Comparison of ENCODE assay signal across 8 mouse cellular contexts in the genomic region with DNA sequence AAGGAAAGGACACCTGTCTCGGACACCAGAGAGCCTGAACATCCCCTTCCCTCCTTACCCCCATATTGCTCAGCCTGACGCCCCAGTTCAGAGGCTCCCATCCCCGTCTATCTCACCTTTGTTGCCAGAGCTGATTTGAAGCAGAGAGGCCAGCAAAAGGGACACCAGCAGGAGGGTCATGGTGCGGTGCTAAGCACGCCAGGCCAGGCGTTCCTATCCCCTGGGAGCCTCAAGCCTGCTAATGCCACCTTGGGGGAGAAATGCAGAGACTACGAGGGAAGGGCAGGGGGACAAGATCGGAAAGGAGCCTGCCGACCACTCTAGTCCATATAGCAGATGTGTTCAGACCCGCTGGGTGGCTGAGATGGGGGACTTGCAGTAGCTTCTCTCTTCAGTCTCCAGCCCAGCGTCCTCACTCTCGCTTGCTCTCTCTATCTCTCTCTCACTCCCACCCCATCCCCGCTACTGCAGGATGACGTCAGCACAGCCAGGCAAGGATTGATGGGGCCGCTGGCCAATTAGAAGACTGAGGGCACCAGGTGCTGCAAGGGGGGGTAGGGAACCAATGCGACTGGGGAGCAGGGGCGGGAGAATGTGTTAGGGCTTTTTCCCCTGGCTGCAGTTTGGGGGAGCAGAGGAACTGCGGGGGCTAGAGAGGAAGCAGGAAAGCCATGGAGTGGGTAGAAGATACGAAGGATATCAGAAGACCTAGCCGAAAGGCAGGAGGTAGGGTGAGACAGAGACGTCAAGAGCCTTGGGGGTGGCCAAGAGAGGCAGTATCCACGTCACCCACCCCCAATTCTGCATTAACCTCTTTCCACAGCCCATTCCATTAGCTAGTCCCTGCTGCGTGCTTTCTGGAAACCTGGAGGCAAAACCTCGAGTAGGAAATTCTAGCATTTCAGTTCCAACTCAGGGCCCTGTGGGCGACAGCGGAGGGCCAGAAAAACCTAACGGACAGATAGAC. TPM values are rescaled to one million over a fixed set of nuclear protein-coding genes. Genes with fewer than 3 reads are reported as not detected.
DNase-seq lines count a peak whose midpoint lies in the region; ATAC-seq and TF ChIP-seq lines count a peak whose summit lies in the region.

A gene (minus strand): TSS at position 490 of the 967 bp plus-strand sequence.

- in situ Hi-C loops in CH12.LX (cut with MboI; ENCODE audit: low pct_ligation_motif_present, low pct_unique_long_range_greater_than_20kb, low sequenced_read_pairs), result no loop called here

- no peak within 1 kb of the TSS; the same call in 1 of the 2 replicates for H3K9ac ChIP-seq in CH12.LX (ENCODE audit: insufficient read depth, low read depth)
- peak within 1 kb of the TSS; percentile 18; the same call in 1 of the 2 replicates for H3K9ac ChIP-seq in heart, postnatal 0 days (replicated peaks; ENCODE audit: low read depth, low read length)
- peak within 1 kb of the TSS; percentile 56 for H3K9ac ChIP-seq in liver, embryonic 14.5 days (replicated peaks)
- peak within 1 kb of the TSS; percentile 70 for H3K9ac ChIP-seq in neural tube, embryonic 12.5 days
- H3K9ac ChIP-seq in stomach, postnatal 0 days (ENCODE audit: low read length), result peak within 1 kb of the TSS; percentile 41

- H3K36me3 ChIP-seq in CH12.LX (replicated peaks in 1 of 2; ENCODE audit: control insufficient read depth in 1 of 2, insufficient read depth in 1 of 2, low read length in 1 of 2), result no peaks in the 10 kb centered on the region
- H3K36me3 ChIP-seq in forebrain, embryonic 10.5 days (replicated peaks), result no peaks in the 10 kb centered on the region
- no peaks in the 10 kb centered on the region for H3K36me3 ChIP-seq in heart, postnatal 0 days (replicated peaks; ENCODE audit: control insufficient read depth, insufficient read depth, low read length)
- no peaks in the 10 kb centered on the region for H3K36me3 ChIP-seq in liver, embryonic 14.5 days (replicated peaks; ENCODE audit: control insufficient read depth, insufficient read depth, low read depth)
- peaks cover 4% of the 10 kb centered on the region; the same call in 1 of the 2 replicates for H3K36me3 ChIP-seq in neural tube, embryonic 12.5 days
- no peaks in the 10 kb centered on the region for H3K36me3 ChIP-seq in stomach, postnatal 0 days (ENCODE audit: control insufficient read depth, insufficient read depth, low read length)

- 0 out of 4 replicates have a peak, but pooled peaks cover 0 to 2% of the 10 kb centered on the region in 2 experiments for H3K4me1 ChIP-seq in CH12.LX (ENCODE audit: control insufficient read depth in 1 of 2, insufficient read depth in 2 of 2)
- peaks cover 25% of the 10 kb centered on the region for H3K4me1 ChIP-seq in forebrain, embryonic 10.5 days
- H3K4me1 ChIP-seq in heart, postnatal 0 days (ENCODE audit: control insufficient read depth, insufficient read depth), result peaks cover 13% of the 10 kb centered on the region; the same call in 1 of the 2 replicates
- H3K4me1 ChIP-seq in liver, embryonic 14.5 days (replicated peaks; ENCODE audit: control insufficient read depth in 2 of 2, insufficient read depth in 2 of 2, low read length in 1 of 2), result peaks cover 0 to 13% of the 10 kb centered on the region in 2 experiments; a peak in 3 of 4 replicates
- H3K4me1 ChIP-seq in neural tube, embryonic 12.5 days, result peaks cover 15% of the 10 kb centered on the region; the same call in 1 of the 2 replicates
- H3K4me1 ChIP-seq in stomach, postnatal 0 days (replicated peaks; ENCODE audit: control insufficient read depth, insufficient read depth), result no peaks in the 10 kb centered on the region

- no peak for DNase-seq in CH12.LX (ENCODE audit: extremely low read depth)
- peak; percentile 64 for DNase-seq in c-Kit-positive CD71-negative TER-119-negative erythroid progenitor cells, embryonic 14.5 days (ENCODE audit: low read depth)
- DNase-seq in forebrain, embryonic 10.5 days (ENCODE audit: extremely low spot score, low spot score), result peak; percentile 88
- DNase-seq in heart, postnatal 0 days (ENCODE audit: low spot score), result peak; percentile 52
- peak; percentile 77 to 88 for DNase-seq in kidney, postnatal 25 days
- peak; percentile 75 to 79 (median 78) for DNase-seq in liver, embryonic 14.5 days (ENCODE audit: low read depth in 3 of 3, low spot score in 3 of 3)
- DNase-seq in stomach, postnatal 0 days (ENCODE audit: low spot score), result peak; percentile 78

- dilution Hi-C loops in CH12.LX (cut with MboI; ENCODE audit: extremely low pct_ligation_motif_present, extremely low pct_unique_long_range_greater_than_20kb, low sequenced_read_pairs), result no loop called here

- ATAC-seq in heart, postnatal 0 days (ENCODE audit: insufficient read depth, low read depth), result peak; percentile 85
- peak; percentile 95 for ATAC-seq in liver, embryonic 14.5 days (ENCODE audit: insufficient read depth)
- peak; percentile 97 for ATAC-seq in neural tube, embryonic 12.5 days (ENCODE audit: low FRiP score, low read depth)
- ATAC-seq in stomach, postnatal 0 days (ENCODE audit: low FRiP score, low TSS enrichment), result peak; percentile 89

- TF ChIP-seq EP300 in CH12.LX (IDR thresholded peaks at IDR 0.05; ENCODE audit: low read length), result no peak
- TF ChIP-seq EP300 in heart, postnatal 0 days (IDR thresholded peaks at IDR 0.05; ENCODE audit: low read depth), result no peak
- TF ChIP-seq EP300 in liver, embryonic 14.5 days (IDR thresholded peaks at IDR 0.05; ENCODE audit: low read depth), result no peak
- TF ChIP-seq EP300 in stomach, postnatal 0 days (optimal IDR thresholded peaks at IDR 0.05), result no peak

- WGBS in forebrain, embryonic 10.5 days, result 9% methylated on average over 27 of the region's 27 CpGs
- 5% methylated on average over 26 of the region's 27 CpGs for WGBS in heart, postnatal 0 days
- 11% methylated on average over 27 of the region's 27 CpGs for WGBS in liver, embryonic 14.5 days (ENCODE audit: insufficient replicate concordance)
- WGBS in neural tube, embryonic 12.5 days, result 5% methylated on average over 27 of the region's 27 CpGs
- 9% methylated on average over 27 of the region's 27 CpGs for WGBS in stomach, postnatal 0 days

- no peak within 1 kb of the TSS for H3K27ac ChIP-seq in CH12.LX (ENCODE audit: insufficient read depth, low read depth)
- H3K27ac ChIP-seq in forebrain, embryonic 10.5 days, result peak within 1 kb of the TSS; percentile 80
- H3K27ac ChIP-seq in heart, postnatal 0 days (ENCODE audit: low read depth), result no peak within 1 kb of the TSS
- no peak within 1 kb of the TSS for H3K27ac ChIP-seq in liver, embryonic 14.5 days
- peak within 1 kb of the TSS; percentile 26; the same call in 1 of the 2 replicates for H3K27ac ChIP-seq in neural tube, embryonic 12.5 days
- no peak within 1 kb of the TSS for H3K27ac ChIP-seq in stomach, postnatal 0 days (replicated peaks)

- peak within 1 kb of the TSS; percentile 48 for H3K4me2 ChIP-seq in CH12.LX (ENCODE audit: insufficient read depth, low read depth, poor library complexity, severe bottlenecking)
- peak within 1 kb of the TSS; percentile 74 for H3K4me2 ChIP-seq in heart, postnatal 0 days (ENCODE audit: low read depth, low read length)
- peak within 1 kb of the TSS; percentile 74 for H3K4me2 ChIP-seq in liver, embryonic 14.5 days (ENCODE audit: low read depth)
- peak within 1 kb of the TSS; percentile 78 for H3K4me2 ChIP-seq in neural tube, embryonic 12.5 days (replicated peaks)
- peak within 1 kb of the TSS; percentile 71 for H3K4me2 ChIP-seq in stomach, postnatal 0 days (replicated peaks; ENCODE audit: low read depth)

- TF ChIP-seq CTCF in CH12.LX (conservative IDR thresholded peaks at IDR 0.05 in 1 of 2, IDR thresholded peaks at IDR 0.05 in 1 of 2; ENCODE audit: low read depth in 2 of 2, low read length in 2 of 2), result no peak
- no peak for TF ChIP-seq CTCF in heart, postnatal 0 days (IDR thresholded peaks at IDR 0.05; ENCODE audit: low read depth)
- no peak for TF ChIP-seq CTCF in liver, embryonic 14.5 days (IDR thresholded peaks at IDR 0.05; ENCODE audit: low read depth)
- TF ChIP-seq CTCF in stomach, postnatal 0 days (IDR thresholded peaks at IDR 0.05; ENCODE audit: low read depth), result no peak

- H3K27me3 ChIP-seq in CH12.LX (replicated peaks), result peaks cover 79% of the 10 kb centered on the region
- peaks cover 25% of the 10 kb centered on the region for H3K27me3 ChIP-seq in forebrain, embryonic 10.5 days (ENCODE audit: poor library complexity, severe bottlenecking)
- H3K27me3 ChIP-seq in heart, postnatal 0 days (ENCODE audit: control insufficient read depth, insufficient read depth, low read length), result peaks cover 13% of the 10 kb centered on the region
- H3K27me3 ChIP-seq in liver, embryonic 14.5 days (ENCODE audit: control insufficient read depth, insufficient read depth, low read length), result no peaks in the 10 kb centered on the region; the same call in 1 of the 2 replicates
- no peaks in the 10 kb centered on the region for H3K27me3 ChIP-seq in neural tube, embryonic 12.5 days (replicated peaks)
- no peaks in the 10 kb centered on the region for H3K27me3 ChIP-seq in stomach, postnatal 0 days (ENCODE audit: control insufficient read depth, insufficient read depth, low read length)

- no peak for TF ChIP-seq RAD21 in CH12.LX (IDR thresholded peaks at IDR 0.05; ENCODE audit: low read depth, low read length)

- no peaks in the 10 kb centered on the region for H3K9me3 ChIP-seq in CH12.LX (replicated peaks; ENCODE audit: low read length)
- no peaks in the 10 kb centered on the region for H3K9me3 ChIP-seq in forebrain, embryonic 10.5 days
- no peaks in the 10 kb centered on the region for H3K9me3 ChIP-seq in heart, postnatal 0 days (replicated peaks; ENCODE audit: control insufficient read depth, low read length)
- H3K9me3 ChIP-seq in liver, embryonic 14.5 days (ENCODE audit: control insufficient read depth, low read length), result no peaks in the 10 kb centered on the region
- H3K9me3 ChIP-seq in neural tube, embryonic 12.5 days, result no peaks in the 10 kb centered on the region
- no peaks in the 10 kb centered on the region for H3K9me3 ChIP-seq in stomach, postnatal 0 days (ENCODE audit: control insufficient read depth, low read length)

- peak within 1 kb of the TSS in 2 of 3 experiments; percentile 11 to 13 for H3K4me3 ChIP-seq in CH12.LX (replicated peaks in 1 of 3; ENCODE audit: low read depth in 2 of 3, low read length in 2 of 3, poor library complexity in 1 of 3)
- peak within 1 kb of the TSS; percentile 60 for H3K4me3 ChIP-seq in forebrain, embryonic 10.5 days
- H3K4me3 ChIP-seq in heart, postnatal 0 days (ENCODE audit: low read depth, low read length), result peak within 1 kb of the TSS; percentile 44
- peak within 1 kb of the TSS; percentile 35 to 54 for H3K4me3 ChIP-seq in liver, embryonic 14.5 days (ENCODE audit: insufficient read depth in 1 of 2, low read depth in 2 of 2, low read length in 2 of 2)
- peak within 1 kb of the TSS; percentile 51 for H3K4me3 ChIP-seq in neural tube, embryonic 12.5 days
- H3K4me3 ChIP-seq in stomach, postnatal 0 days (ENCODE audit: low read depth, low read length), result peak within 1 kb of the TSS; percentile 40

- no peaks in the 10 kb centered on the region for H3K79me2 ChIP-seq in CH12.LX (replicated peaks; ENCODE audit: control insufficient read depth, extremely low read depth, insufficient read depth, poor library complexity, severe bottlenecking)

- no peak for TF ChIP-seq POLR2A in CH12.LX (IDR thresholded peaks at IDR 0.05; ENCODE audit: low read depth, low read length)

RNA-seq across cellular contexts. Expression of the gene that starts here (rescaled TPM):
- total RNA-seq in CH12.LX (2012; rRNA removed), result 17.2 and 17.7 TPM in 2 replicates
- total RNA-seq in CH12.LX (2014; rRNA removed), result 20.4 and 21.4 TPM in 2 replicates
- polyA plus RNA-seq in CH12.LX (2012; ENCODE audit: insufficient read length, low read depth), result 126 and 130 TPM in 2 replicates
- 8.4 and 10.6 TPM in 2 replicates for polyA plus RNA-seq in forebrain, embryonic 10.5 days (2016; fragmentation: Nextera tagmentation; extraction: Ambion mirVana)
- total RNA-seq in heart, postnatal 0 days (2014; rRNA removed; ENCODE audit: low replicate concordance), result 0.23 and 0.84 TPM in 2 replicates
- polyA plus RNA-seq in heart, postnatal 0 days (2015; fragmentation: Nextera tagmentation; extraction: Ambion mirVana), result 0.16 and 0.18 TPM in 2 replicates
- 2.5 and 3.0 TPM in 2 replicates for polyA plus RNA-seq in liver, embryonic 14.5 days (2012; rRNA removed)
- polyA plus RNA-seq in liver, embryonic 14.5 days (2014; fragmentation: Nextera tagmentation; extraction: Ambion mirVana), result 1.7 and 2.4 TPM in 2 replicates
- 39.7 and 41.2 TPM in 2 replicates for polyA plus RNA-seq in neural tube, embryonic 12.5 days (2016; fragmentation: Nextera tagmentation; extraction: Ambion mirVana)
- 1.2 and 1.5 TPM in 2 replicates for polyA plus RNA-seq in stomach, postnatal 0 days (2015; fragmentation: Nextera tagmentation; extraction: Ambion mirVana)

Comparison
In these comparisons a context has a peak if more than half of its experiments do, and no peak if none do; other contexts are left out.
1. Peak in DNase-seq, ATAC-seq, H3K4me3 ChIP-seq, H3K9ac ChIP-seq and H3K4me2 ChIP-seq in heart, postnatal 0 days; RNA of the gene not detected or under 1 TPM.
2. H3K27ac ChIP-seq: peak in forebrain, embryonic 10.5 days (single experiment) and neural tube, embryonic 12.5 days (single experiment); none in CH12.LX (single experiment), heart, postnatal 0 days (single experiment), liver, embryonic 14.5 days (single experiment) and stomach, postnatal 0 days (single experiment).
3. Peak in every context shown above with its lines, with median percentiles within 50 percentile points of each other: H3K4me2 ChIP-seq, H3K4me3 ChIP-seq and ATAC-seq.